Mouse (Mus musculus) layer of hippocampus, adult 8-10 months (tissue): ENCODE measurements around the gene Plekha6. TPM values are rescaled to one million over a fixed set of nuclear protein-coding genes. Genes with fewer than 3 reads are reported as not detected.

ENCODE experiments used
- DNase-seq, 2 experiments: peaks; one replicate each; pipeline ENCODE4 v3.0.0; 2022; ENCODE audit warnings: low spot score in 2 of 2
- total RNA-seq, 4 experiments: library from RNA; stranded (reverse); gene quantifications; 2 replicates each; pipeline ENCODE4 v1.2.4; 2022

Gene Plekha6
- total RNA-seq, 4 experiments from 2014 or later, result 61.6 to 69.8 (median 62.7) TPM

DNA sequence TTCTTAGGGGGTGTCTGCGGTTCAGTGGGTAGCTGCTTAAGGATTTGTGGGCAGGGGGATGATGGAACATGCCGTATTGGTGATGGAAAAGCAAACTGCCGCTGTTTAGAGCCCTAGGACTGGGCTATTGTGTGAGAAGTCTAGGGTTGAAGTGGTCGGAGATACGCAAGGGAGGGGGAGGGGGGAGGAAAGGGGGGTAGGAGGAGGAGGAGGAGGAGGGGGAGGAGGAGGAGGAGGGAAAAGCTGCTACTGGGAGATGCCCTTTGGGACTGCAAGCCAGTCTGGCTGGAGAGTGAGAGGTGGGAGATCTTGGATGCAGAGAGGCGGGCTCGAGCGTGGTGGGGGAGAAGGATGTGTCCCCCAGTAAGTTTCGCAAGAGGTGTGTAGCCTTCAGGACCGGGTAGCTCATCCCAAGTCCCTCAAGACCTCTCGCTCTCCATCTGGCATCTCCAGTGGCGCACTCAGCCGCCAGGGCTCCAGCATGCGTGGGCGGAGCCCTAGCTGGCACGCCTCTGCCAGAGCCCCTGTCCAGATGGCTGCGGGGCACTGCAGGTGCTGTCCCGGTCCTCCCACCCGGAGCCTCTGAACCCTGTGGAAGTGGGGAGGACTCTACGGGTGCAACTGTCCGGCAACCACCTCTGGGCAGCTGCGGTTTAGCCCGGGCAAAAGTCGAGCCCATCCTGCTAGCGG, 18.2 kb downstream of the Plekha6 start:
- peak; percentile 49 to 63 for DNase-seq

DNA sequence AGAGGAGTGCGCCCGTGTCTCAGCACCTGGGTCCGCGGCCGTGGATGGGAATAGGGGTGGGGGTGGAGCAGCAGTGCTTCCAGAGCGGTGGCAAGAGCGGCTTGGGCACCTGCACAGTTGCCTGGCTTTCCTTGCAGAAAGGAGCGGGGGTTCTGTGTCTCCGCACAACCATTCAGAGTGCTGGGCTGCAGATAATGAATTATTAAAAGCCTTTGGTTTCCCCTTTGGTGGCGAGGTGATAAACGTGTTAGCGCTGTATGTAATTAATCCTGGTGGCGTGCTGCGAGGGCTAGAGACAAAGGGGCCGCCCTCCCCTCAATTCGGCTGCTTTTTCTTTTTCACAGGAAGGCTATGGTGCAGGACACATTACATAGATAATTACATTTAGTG, 18.7 kb downstream of the Plekha6 start:
- DNase-seq, result no peak

- DNase-seq, result no peak
These were observed 19.3 kb downstream of the Plekha6 start for GRCm38 (mm10) chr1:133183141-133183925.

DNA sequence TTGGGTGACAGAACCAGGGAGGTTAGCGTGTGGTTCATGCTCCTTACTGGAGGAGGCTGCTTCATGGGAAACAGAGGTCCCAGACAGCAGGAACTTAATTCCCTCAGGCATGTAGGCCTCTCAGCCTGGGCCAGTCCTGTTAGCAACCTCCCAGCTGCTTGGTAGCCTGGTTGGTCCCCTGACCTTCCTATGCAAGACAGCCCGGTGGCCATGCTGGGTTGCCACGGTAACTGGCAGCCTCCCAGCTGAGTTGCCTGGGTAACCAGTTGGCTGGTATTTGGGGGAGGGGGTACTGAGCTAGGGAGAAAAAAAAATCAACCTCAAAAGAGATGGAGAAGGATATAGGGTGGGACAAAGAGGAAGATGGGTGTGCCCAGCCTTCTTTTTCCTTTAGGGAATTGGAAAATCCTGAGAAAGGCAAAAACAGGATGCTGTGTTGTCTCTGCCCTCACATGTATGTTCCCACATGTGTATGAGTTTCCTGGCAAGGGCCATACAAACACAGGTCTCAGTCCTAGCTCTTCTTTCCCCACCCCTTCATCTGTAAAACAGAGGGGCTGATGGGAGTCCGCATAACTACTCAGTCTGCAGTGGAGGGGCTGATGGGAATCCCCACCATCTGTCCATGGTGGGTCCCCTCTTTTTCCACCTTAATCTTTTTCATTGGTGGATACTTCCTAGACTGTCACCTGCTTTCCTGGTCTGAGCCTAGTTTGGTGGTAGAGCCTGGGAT, 24.1 kb downstream of the Plekha6 start:
- no peak for DNase-seq

GRCm38 (mm10) chr1:133188719-133189118, 24.7 kb downstream of the Plekha6 start:
- no peak for DNase-seq

- DNase-seq, result no peak
These were observed 25.5 kb downstream of the Plekha6 start for GRCm38 (mm10) chr1:133189471-133189870.

DNA sequence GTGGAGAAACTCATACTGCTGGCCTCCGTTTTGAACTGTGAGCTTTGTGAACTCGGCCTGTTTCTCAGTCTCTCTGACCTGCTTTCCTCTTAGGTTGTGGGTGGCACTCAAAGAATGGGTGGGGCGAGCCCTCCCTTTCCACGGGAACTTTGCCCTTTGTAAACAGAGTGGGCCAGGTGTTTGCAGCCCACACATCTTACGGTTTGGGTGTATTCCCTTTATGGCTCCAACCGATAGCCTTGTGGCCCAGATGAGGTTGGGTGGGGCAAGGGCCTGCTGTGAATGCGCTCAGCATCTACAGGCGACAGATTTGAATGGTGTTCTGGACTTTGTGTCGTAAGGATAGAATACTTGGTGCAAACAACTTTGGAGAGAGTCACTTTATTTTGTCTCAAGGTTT, 26.5 kb downstream of the Plekha6 start:
- no peak for DNase-seq

GRCm38 (mm10) chr1:133196181-133196580, 32.2 kb downstream of the Plekha6 start:
- no peak for DNase-seq

DNA sequence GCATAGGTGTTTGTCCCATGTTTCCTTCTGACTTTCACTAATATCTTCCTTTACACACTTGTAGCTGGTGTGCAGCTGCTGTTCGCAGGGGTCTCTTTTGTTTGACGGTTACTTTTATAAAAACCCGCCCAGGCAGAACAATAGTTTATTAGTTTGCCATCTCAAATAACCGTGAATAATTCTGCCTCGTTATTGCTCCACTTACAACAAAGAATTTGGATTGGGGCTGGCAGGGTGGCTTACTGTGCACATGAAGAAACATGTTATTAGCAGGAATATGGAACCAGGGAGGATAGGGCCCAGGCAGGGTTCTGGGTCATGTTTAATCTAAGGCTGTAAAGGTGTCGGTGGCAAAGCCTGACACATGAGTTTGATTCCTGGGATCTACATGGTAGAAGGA, 33.3 kb downstream of the Plekha6 start:
- DNase-seq, result no peak

DNA sequence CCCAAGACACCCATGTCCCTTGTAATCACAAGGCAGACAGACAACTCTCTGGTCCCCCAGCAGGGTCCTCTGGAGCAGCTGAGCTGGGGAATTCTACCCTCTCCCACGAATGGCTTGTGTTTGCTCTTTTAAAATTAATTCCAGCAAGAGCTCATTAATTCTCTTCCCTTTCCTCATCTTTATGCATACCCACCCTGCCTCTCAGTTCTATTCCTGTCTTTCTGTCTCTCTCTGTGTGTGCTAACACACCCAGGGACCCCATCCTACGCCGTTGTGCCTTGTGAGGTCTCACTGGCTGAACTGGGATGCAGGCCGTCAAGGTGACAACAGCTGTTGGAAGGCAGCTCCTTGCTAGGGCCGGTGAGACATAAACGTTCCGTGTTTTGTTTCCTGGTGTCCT, 35.7 kb downstream of the Plekha6 start:
- no peak for DNase-seq

- no peak for DNase-seq
These were observed 37.5 kb downstream of the Plekha6 start for GRCm38 (mm10) chr1:133201499-133201898.

GRCm38 (mm10) chr1:133203701-133204100, 39.7 kb downstream of the Plekha6 start:
- DNase-seq, result no peak

DNA sequence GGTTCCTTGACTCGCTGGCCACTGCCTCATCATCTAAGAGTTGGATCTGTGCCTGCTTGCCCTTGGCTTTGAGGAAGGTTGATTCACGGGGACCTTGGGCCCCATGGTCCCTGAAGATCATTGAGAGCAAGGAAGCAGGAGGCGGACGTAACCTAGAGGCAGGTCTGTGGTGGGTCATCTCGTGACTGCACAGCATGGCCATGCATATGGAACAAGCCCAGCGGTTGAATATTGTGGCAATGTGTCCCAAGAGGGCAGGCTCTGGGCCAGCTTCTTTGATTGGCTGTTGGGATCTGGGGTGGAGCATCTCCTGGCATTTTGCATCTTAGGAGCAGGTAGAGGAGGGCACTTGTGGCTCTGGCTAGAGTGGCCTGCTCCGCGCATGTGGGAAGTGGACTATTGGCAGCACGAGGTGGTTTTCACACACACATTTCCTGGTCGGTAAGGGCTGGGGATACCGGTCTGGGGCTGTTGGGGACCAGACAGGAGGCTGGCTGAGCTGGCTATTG, 40.4 kb downstream of the Plekha6 start:
- no peak for DNase-seq

DNA sequence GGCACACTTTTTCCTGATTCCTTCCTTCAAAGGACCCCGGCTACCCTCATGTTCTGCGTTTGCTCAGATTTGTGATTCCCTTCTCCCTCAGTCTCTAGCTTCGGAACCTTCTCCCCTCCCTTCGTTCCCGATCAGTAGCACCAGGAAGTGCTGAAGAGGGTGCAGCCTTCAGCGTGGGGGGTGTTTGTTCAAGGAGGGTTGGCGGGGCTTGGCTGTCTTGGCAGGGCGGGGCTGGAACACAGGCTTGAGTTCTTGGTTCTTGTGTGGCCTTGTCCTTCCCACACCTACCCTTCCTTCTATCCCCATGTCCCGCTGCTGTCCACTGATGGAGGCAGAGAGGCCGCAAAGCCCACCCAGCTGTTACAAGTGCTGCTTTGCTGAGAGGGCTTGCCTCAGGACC, 41.0 kb downstream of the Plekha6 start:
- no peak for DNase-seq

DNA sequence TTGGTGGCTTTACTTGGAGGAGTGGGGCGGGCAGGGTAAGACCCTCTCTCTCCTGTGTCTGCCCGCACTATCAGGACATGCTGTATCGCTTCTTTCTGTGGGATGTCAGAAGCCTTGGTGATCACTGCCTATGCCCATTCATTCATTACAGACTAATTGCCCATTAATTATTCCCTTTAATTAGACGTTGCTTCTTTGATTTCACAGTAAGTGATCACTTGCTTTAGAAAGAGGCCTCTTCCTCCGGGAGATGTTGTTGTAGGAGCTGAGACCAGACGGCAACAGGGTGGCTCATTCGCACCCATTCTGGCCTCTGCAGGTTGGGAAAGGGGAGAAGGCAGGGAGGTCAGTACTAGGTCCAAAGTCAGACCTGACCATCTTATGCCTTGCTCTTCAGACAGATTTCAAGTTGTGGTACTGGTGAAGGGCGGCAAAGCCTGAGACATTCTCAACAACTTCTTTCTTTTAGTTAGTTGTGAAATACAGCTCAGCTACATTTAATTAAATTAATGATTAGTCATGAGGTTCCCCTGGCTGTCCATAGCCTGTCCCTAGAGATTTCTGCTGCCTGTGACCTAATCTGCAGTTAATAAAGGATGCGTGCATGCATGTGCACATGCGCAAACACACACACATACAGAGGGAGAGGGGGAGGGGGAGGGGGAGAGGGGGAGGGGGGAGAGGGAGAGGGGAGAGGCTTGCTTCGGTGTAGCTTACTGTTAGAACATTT, 44.2 kb downstream of the Plekha6 start:
- no peak for DNase-seq

DNA sequence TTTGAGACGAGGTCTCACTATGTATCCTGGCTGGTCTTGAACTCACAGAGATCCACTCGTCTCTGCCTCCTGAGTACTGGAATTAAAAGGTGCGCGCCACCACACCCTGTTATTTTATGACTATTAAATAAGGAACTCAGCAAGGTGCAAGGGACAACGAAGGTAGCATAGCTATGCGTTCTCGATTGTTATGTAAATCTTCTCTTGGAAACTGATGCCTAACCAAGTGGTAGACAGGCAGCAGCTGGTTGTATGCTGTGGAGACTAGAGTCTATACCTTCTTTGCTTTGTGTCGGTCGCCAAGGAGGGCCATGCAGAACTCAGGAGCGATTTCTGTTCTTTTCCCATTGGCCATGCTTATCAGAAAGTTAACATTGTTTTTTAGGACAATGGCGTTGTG, 45.0 kb downstream of the Plekha6 start:
- no peak for DNase-seq

DNA sequence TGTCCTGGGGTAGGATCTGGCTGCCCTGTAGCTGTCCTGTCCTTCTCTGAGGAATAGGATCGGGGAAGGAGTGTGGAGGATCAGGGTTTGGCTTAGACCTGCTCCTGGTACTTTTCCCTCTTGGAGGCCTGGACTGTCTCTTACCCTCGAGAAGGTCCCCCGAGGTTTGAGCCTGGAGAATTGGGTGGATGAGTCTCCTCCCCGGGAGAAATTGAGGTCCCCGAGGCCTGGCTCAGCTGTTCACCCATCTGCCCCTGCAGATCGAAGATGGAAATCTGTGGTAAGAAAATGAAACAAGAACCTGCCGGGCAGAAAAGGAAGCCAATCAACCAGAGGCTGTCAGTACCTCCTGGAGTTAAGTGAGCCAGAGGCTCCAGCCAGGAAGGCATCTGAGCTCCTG, 45.5 kb downstream of the Plekha6 start:
- DNase-seq, result no peak

DNA sequence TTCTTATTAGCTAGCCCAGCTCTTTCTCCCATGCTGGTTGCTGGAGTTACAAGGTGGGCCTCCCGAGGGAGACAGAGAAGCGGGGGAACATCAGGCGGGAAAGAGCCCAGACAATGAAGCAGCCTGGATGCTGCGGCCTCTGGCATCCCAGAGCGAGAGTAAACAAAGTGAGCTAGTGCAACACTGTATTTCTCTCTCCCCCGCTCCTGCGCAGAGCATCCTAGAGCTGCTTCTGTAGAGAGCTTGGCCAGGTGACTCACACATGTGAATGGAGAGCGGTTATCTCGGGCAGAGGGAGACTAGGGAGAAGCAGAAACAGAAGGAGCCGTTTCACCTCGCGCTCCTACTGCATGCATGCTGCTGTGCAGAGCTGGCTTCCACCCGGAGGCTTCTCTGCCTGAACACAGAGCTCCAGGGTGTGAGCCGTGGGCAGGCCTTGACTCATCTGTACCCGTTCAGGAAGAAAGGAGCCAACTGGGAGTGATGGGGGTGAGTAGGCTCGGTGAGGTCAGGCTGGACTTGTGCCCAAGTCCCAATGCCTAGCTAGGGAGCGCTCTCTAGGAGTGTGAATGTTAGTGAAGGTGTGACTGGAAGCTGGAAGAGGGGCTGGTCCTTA, 46.0 kb downstream of the Plekha6 start:
- DNase-seq, result peak; percentile 39 to 47

GRCm38 (mm10) chr1:133210766-133211165, 46.8 kb downstream of the Plekha6 start:
- DNase-seq, result no peak

DNA sequence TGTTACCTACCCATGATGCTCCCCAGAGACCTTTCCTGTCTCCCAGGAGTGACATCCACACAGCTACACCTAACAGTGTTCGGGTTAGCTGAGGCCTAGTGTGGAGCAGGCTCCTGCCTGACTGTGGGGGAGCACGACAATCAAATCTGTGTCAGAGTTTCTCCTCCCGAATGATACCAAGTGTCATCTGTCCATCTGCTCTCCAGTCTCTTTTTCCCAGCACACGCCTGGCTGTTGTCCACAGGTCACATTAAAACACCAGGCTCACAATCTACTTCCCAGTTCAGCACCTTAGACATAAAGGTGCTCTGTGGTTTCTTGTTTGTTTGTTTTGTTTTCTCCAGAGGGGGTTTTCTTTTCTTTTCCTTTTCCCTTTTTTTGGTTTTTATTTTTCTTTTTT, 48.3 kb downstream of the Plekha6 start:
- no peak for DNase-seq

DNA sequence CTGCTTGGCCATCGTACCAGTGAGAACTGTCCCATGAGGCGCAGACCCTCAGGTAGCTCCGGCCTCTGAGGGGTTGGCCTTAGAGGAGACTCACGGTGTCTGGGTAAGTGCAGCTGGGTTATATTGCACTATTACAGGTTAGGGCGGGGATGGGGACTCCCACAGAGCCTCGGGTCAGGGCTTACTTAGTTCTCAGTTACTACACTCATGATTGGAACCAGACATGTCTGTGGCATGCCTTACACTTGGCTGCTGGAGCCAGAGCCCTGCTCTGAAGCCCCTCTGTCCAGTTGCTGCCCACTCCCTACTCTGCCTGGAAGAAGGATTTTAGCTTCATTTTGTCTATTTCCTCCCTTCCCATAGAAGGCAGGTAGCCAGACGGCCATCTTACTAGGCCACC, 49.1 kb downstream of the Plekha6 start:
- no peak for DNase-seq
